Mouse (Mus musculus) liver, postnatal 0 days (tissue): Measurements from ENCODE around the gene Cox11. TPM values are rescaled to one million over a fixed set of nuclear protein-coding genes. Genes with fewer than 3 reads are reported as not detected.

ENCODE experiments used
- ATAC-seq: fragments of 200-750 bp; cut with Nextera tagmentation; 2 replicates; pipeline ENCODE4 v1.8.0; 2017; ENCODE audit warnings: mild to moderate bottlenecking, moderate library complexity
- DNase-seq: peaks from one replicate; pipeline ENCODE4 v3.0.0-alpha.2; 2016
- H3K27ac ChIP-seq: fragments of 300-500 bp; sonication (generic); 2 replicates; pipeline ENCODE4 v1.5.1; 2014; ENCODE audit warnings: antibody characterized with exemption, moderate library complexity, mild to moderate bottlenecking, low read depth
- H3K27me3 ChIP-seq: fragments of 300-500 bp; sonication (generic); 2 replicates; pipeline ENCODE4 v1.6.1; 2014; ENCODE audit warnings: low read length, control low read depth, mixed read lengths; ENCODE audit not compliant: insufficient read depth
- H3K36me3 ChIP-seq: fragments of 300-500 bp; sonication (generic); replicated peaks from 2 replicates; pipeline ENCODE4 v1.6.1; 2014; ENCODE audit warnings: mild to moderate bottlenecking, control low read depth, low read length, moderate library complexity, mixed read lengths; ENCODE audit not compliant: insufficient read depth
- H3K4me1 ChIP-seq: fragments of 300-500 bp; sonication (generic); 2 replicates; pipeline ENCODE4 v1.6.1; 2014; ENCODE audit warnings: antibody characterized with exemption, mild to moderate bottlenecking, control low read depth; ENCODE audit not compliant: insufficient read depth
- H3K4me2 ChIP-seq: fragments of 300-500 bp; sonication (generic); 2 replicates; pipeline ENCODE4 v1.6.1; 2014; ENCODE audit warnings: low read depth, mild to moderate bottlenecking, low read length, moderate library complexity, mixed read lengths
- H3K4me3 ChIP-seq: fragments of 300-500 bp; sonication (generic); 2 replicates; pipeline ENCODE4 v1.5.1; 2014; ENCODE audit warnings: low read depth, low read length
- H3K9ac ChIP-seq: fragments of 300-500 bp; sonication (generic); replicated peaks from 2 replicates; pipeline ENCODE4 v1.6.1; 2014; ENCODE audit warnings: mild to moderate bottlenecking, moderate library complexity
- H3K9me3 ChIP-seq: fragments of 300-500 bp; sonication (generic); 2 replicates; pipeline ENCODE4 v1.6.1; 2016; ENCODE audit warnings: mild to moderate bottlenecking, control low read depth, low read length, mixed read lengths
- CTCF ChIP-seq: sonication (generic); IDR thresholded peaks from 2 replicates; pipeline ENCODE4 v1.5.1; 2016; ENCODE audit warnings: antibody characterized with exemption, low read depth
- EP300 ChIP-seq: IDR thresholded peaks from 2 replicates; pipeline ENCODE4 v1.6.1; 2016; ENCODE audit warnings: antibody characterized with exemption, low read depth, mild to moderate bottlenecking
- WGBS: fragments of 180-500 bp; shearing (Covaris S2); extraction: QIAGEN DNeasy Blood & Tissue Kit; methylation state at CpG from one replicate; pipeline ENCODE4 v1.1.7; 2014; ENCODE audit not compliant: insufficient replicate concordance; 5-methylcytosine and 5-hydroxymethylcytosine counted together
- polyA plus RNA-seq: library from polyadenylated mRNA; unstranded; fragments of >200 nt; fragmentation: Nextera tagmentation; extraction: Ambion mirVana; gene quantifications from 2 replicates; pipeline ENCODE4 v1.2.1, GENCODE M21; 2015

The Cox11 gene
- polyA plus RNA-seq, 1 experiment from 2014 or later = 16.3 TPM

DNA sequence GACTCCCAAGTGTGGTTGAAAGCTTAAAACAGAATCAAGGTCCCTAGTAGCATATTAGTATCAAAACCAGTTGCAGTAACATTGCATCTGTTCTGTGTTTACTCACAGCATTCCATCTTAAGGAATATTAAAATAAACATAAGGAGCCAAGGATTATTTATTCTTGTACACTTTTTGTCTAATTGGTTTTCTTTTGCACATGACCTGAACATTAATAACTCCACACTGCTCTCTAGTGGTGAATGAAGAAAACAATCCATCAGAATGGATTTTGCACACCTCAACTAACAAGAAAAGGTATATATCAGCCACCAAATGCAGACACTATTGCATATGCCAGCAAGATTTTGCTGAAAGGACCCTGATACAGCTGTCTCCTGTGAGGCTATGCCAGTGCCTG, 21.5 kb upstream of the Cox11 start:
- H3K9ac ChIP-seq = no peak overlapping the region
- no peak for ATAC-seq
- H3K4me3 ChIP-seq = no peak overlapping the region
- no peaks in the 10 kb centered on the region for H3K36me3 ChIP-seq
- H3K27me3 ChIP-seq = no peaks in the 10 kb centered on the region
- no peaks in the 10 kb centered on the region for H3K4me1 ChIP-seq
- no peak overlapping the region for H3K27ac ChIP-seq
- no peaks in the 10 kb centered on the region for H3K9me3 ChIP-seq
- TF ChIP-seq EP300 = no peak
- TF ChIP-seq CTCF = peak; percentile 67
- no peak for DNase-seq
- no peak overlapping the region for H3K4me2 ChIP-seq

DNA sequence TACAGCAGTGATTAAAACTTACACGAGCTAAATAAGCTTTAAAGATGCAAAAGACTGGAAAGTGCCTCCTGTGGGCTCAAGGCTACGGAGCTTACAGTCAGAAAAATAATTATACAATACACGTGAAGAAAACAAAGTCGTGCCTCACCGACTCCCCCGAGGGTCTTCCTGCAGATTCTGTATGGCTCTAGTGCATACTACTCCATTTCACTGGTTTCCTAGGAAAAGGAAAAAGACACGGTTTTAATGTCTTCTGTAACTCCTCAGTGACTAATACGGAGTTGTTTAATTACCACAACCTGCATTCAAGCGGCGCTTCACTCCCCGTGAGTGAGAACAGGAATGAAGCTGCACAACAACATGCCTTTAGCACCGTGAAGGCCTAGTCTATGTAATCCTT, 15.9 kb upstream of the Cox11 start:
- DNase-seq (no peak), ATAC-seq (no peak)
- no peak overlapping the region for H3K4me2 ChIP-seq
- no peak overlapping the region for H3K4me3 ChIP-seq
- no peak overlapping the region for H3K27ac ChIP-seq
- no peaks in the 10 kb centered on the region for H3K9me3 ChIP-seq
- WGBS = 89% methylated on average over 12 of the region's 12 CpGs
- no peak for TF ChIP-seq EP300
- TF ChIP-seq CTCF = no peak
- H3K36me3 ChIP-seq = no peaks in the 10 kb centered on the region
- no peaks in the 10 kb centered on the region for H3K27me3 ChIP-seq
- H3K4me1 ChIP-seq = no peaks in the 10 kb centered on the region
- H3K9ac ChIP-seq = no peak overlapping the region

DNA sequence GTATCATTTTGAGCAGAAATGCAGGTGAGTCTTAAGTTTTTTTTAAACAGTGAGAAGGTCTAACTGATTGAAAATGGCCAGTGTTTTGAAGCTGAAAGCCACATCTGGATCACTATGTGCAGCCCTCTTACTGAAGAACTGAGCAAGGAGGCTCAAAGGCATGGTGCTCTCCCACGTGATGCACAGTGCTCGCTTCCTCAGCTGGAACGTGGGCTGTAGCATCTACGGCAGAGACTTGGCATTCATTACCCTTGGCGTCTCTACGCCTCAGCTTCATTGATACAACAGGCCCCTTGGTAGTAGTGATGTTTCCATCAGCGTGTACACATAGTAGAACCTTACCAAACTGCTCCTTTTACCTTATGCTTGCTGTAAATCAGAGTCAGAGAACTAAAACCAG, 15.5 kb upstream of the Cox11 start:
- Histone ChIP-seq H3K9ac (no peak overlapping the region), H3K36me3 (no peaks in the 10 kb centered on the region), H3K27me3 (no peaks in the 10 kb centered on the region), H3K4me2 (no peak overlapping the region), H3K4me3 (no peak overlapping the region), H3K9me3 (no peaks in the 10 kb centered on the region), H3K4me1 (no peaks in the 10 kb centered on the region), H3K27ac (no peak overlapping the region)
- ATAC-seq (no peak), DNase-seq (no peak)
- WGBS = 91% methylated on average over 7 of the region's 7 CpGs
- TF ChIP-seq CTCF (no peak), EP300 (no peak)

DNA sequence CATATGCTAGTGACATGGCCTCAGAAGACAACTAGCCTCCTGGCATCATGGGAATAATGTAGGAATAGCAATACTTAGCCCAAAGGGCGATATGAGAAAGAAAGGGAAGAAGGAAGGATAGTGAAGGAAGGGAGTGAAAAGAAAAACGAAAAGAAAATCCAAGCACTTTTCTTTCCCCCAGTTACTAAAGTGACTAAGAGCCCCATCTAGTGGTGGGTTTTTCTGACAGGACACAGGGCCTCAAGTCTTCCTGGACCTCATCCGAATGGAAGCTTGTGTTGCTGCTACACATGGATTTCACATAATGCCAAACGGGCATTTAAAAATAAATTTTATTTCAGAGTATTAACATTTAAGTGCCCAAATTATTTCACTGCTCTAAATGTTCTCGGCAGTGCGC, 14.5 kb upstream of the Cox11 start:
- Histone ChIP-seq H3K4me2 (no peak overlapping the region), H3K27me3 (no peaks in the 10 kb centered on the region), H3K9me3 (no peaks in the 10 kb centered on the region), H3K4me1 (no peaks in the 10 kb centered on the region), H3K36me3 (no peaks in the 10 kb centered on the region), H3K4me3 (no peak overlapping the region), H3K27ac (no peak overlapping the region), H3K9ac (no peak overlapping the region)
- DNase-seq (no peak), ATAC-seq (no peak)
- TF ChIP-seq EP300 (no peak), CTCF (peak; percentile 75)
- WGBS = 44% methylated on average over 6 of the region's 6 CpGs

DNA sequence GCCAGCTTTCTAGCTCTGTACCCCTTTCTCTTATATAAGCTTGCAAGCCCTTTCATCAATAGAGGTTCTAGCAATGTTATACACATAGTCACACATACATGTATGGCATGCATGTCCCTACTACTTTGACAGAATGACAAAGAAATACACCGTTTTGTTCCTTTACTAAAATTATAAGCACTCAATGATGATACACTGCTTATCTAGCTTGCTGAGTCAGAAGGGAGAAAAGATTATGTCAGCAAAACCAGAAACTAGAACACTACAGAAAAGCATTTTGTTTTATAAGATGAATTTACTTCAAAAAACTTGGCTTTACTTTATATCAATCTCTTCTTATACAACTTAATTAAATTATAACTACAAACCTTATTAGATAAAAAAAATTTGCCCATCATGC, 12.8 kb upstream of the Cox11 start:
- 55% methylated on average over 1 of the region's 1 CpGs for WGBS
- DNase-seq = no peak
- Histone ChIP-seq H3K9ac (no peak overlapping the region), H3K4me3 (no peak overlapping the region), H3K9me3 (no peaks in the 10 kb centered on the region), H3K36me3 (no peaks in the 10 kb centered on the region), H3K4me2 (no peak overlapping the region), H3K27ac (no peak overlapping the region), H3K27me3 (no peaks in the 10 kb centered on the region), H3K4me1 (no peaks in the 10 kb centered on the region)
- TF ChIP-seq CTCF (no peak), EP300 (no peak)
- no peak for ATAC-seq

DNA sequence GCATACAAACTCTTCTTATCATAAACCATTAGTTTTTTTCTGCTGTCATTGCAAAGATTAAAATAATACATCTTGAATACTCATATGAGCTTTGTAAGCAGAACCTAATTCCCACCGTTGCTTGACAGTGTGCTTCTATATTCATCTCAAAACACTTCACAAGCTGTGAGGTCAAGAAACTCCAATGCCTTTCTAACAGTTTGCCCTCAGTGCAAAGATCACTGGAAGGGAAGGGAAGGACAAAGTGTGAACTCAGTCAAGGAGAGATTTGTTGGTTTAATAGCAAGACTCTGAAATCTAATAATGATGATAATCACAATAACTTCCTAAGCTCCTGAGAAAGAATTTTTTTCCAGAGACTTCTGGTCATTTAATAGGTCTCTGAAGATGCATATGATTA, 10.2 kb upstream of the Cox11 start:
- TF ChIP-seq CTCF (no peak), EP300 (no peak)
- Histone ChIP-seq H3K27ac (no peak overlapping the region), H3K4me2 (no peak overlapping the region), H3K4me3 (no peak overlapping the region), H3K4me1 (no peaks in the 10 kb centered on the region), H3K9ac (no peak overlapping the region), H3K9me3 (no peaks in the 10 kb centered on the region), H3K36me3 (no peaks in the 10 kb centered on the region), H3K27me3 (no peaks in the 10 kb centered on the region)
- ATAC-seq = no peak
- DNase-seq = no peak
- WGBS = 68% methylated on average over 1 of the region's 1 CpGs

DNA sequence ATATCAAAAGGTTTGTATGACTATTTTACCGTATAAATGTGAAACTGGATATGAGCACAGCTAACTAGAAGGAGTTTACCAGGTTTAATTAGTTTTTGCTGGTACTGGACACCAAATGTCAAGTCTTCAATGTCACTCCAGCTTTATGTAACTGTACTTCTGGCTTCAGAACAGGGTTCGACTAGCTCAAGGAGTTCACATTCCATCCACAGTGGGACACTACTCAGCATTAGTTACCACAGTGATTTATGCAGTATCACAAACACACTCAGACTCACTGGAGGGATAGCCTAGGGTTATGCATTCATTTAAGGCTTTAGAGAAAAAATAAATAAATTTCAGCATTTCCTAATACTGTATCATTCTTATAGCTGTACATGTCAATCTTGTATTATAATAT, 5.5 kb upstream of the Cox11 start:
- H3K27ac ChIP-seq = no peak overlapping the region
- no peaks in the 10 kb centered on the region for H3K9me3 ChIP-seq
- H3K4me1 ChIP-seq = peaks cover 4% of the 10 kb centered on the region; the same call in 1 of the 2 replicates
- no peak overlapping the region for H3K4me3 ChIP-seq
- no peak overlapping the region for H3K9ac ChIP-seq
- no peaks in the 10 kb centered on the region for H3K36me3 ChIP-seq
- WGBS = 84% methylated on average over 2 of the region's 2 CpGs
- no peak overlapping the region for H3K4me2 ChIP-seq
- no peak for ATAC-seq
- no peak for TF ChIP-seq EP300
- no peak for TF ChIP-seq CTCF
- no peaks in the 10 kb centered on the region for H3K27me3 ChIP-seq
- DNase-seq = no peak
